Mouse (Mus musculus) erythroid progenitor cell, adult 5-6 weeks (primary cell): ENCODE measurements at regions not wholly inside any gene's neighbourhood (a gene's known extent, or its start where the extent isn't known, plus 50 kb on each side); places are given as distances from the start of the nearest gene placed in this dataset.

Source experiments
- ATAC-seq: replicated peaks from 2 replicates; pipeline ENCODE4 v1.8.0; 2016; ENCODE audit warnings: moderate number of reproducible peaks, mild to moderate bottlenecking, moderate TSS enrichment, inconsistent platforms; ENCODE audit not compliant: poor library complexity, low FRiP score, severe bottlenecking

GRCm38 (mm10) chr14:71359581-71359980 is 759.9 kb upstream of the Fam160b2 start:
- ATAC-seq: no peak

DNA sequence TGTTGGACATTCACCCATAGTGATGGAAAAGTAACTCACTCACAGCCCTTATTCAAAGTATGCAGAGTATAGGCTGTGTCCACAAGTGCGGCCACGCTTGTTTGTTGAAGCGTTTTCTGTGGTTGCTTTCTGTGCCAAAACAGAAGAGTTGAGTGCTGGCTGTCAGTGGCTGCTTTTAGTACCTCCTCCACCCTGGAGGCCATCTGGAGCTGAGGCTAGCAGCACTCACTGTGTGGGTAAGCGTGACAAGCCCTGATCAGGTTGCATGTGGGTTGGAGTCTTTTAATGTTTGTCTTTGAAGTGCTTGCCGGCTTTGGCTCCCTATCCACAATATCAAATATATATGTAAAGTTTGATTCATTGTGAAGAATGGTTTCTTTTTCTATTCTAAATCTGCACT is 738.6 kb upstream of the Fam160b2 start:
- ATAC-seq: no peak

- ATAC-seq: no peak
These were observed 737.3 kb upstream of the Fam160b2 start for GRCm38 (mm10) chr14:71336906-71337305.

GRCm38 (mm10) chr14:71334022-71334421 is 734.4 kb upstream of the Fam160b2 start:
- ATAC-seq: no peak

DNA sequence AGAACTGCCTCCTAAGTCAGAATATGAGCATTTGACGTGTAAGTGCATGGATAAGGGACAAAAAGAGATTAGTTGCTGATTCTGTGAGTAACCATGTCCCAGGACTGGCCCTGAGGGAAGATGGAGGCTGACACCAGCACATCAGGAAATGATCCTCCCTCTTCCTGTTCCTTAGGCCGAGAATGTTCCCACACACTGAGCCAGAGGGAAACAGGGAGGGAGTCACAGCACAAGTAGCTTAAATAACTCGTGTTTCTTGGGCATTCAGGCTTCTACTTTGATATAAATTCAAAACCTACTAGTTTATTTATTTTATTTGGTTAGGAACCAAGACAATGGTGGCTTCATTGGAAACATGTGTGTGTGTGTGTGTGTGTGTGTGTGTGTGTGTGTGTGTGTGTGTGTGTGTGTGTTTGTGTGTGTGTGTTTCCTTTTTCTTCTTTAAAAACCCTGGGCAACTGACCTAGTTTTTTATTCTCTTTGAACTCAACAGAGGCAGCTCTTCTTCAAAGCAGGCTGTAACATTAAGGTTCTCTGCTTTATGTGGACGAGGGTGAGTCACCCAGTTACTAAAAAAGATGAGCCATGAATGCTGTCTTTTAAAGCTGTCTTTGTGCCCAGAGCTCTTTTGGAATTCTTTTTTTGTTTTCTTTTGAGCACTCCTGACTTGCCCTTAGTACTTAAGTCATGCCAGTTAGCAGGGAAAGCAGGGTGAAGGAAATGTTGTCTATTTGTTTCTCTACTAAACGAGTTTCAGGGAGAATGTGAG is 730.4 kb upstream of the Fam160b2 start:
- no peak for ATAC-seq

GRCm38 (mm10) chr14:71327621-71328020 is 728.0 kb upstream of the Fam160b2 start:
- no peak for ATAC-seq

DNA sequence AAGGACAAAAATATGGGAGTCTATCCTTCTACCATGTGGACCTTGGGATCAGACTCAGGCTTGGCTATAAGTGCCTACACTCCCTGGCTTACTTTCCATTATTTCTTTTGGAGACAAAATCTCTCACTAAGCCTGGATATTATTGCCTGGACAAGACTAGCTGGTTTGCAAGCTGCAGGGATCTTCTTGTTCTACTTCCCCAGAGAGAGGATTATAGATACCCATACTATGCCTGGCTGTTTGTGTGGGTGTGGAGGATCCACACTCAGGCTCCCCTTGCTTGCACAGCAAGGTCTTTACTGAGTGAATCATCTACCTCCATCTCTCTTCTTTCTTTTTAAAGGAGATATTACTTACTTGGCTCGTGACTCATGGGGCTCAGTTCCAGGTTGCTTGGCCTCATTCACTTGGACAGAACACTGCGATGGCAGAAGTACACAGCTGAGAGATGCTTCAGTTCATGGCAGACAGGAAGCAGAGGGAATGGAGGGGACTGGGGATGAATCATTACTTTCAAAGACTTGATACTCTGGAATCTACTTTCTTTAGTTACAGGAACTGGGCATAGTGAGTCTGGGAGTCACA is 727.0 kb upstream of the Fam160b2 start:
- no peak for ATAC-seq

- ATAC-seq: no peak
These were observed 715.6 kb upstream of the Fam160b2 start for GRCm38 (mm10) chr14:71315228-71315627.

GRCm38 (mm10) chr14:71299755-71300154 is 700.1 kb upstream of the Fam160b2 start:
- ATAC-seq: no peak

GRCm38 (mm10) chr14:71281568-71281967 is 681.9 kb upstream of the Fam160b2 start:
- ATAC-seq: no peak

GRCm38 (mm10) chr14:71276309-71276791 is 676.7 kb upstream of the Fam160b2 start:
- ATAC-seq: no peak

DNA sequence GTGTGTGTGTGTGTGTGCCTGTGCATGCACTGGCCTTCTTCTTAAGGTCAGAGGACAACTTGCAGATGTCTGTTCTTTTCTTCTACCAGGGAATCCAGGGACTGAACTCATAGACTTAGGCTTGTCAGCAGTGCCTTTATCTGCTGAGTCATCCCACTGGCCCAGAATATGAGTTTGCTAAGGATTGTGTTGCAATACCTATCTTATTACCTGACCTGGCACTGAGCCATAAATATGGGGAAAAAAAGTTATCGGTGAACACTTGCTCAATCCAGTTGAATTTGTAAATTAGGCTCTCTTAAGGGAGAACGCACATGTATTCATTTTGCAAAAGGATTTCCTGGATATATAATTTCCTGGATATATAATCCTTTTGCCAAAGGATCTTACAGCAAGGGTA is 672.8 kb upstream of the Fam160b2 start:
- no peak for ATAC-seq

DNA sequence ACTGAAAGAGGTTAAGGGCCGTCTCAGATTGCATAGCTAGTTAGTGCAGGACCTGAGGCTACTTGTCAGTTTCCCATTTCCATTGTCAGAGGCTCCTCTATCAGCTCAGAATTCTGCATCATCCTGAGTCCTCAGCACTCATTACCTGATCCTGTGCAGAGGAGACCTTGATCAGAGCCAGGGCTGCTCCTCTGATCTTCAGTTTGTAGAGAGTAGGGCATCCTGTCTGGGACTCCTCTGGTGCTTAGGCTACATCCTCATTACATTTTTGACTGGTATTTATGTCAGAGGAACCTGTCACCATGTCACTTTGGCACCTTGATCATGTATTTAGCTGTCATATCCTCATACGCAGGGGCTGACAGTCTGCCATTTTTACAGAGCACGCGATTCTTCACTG is 658.0 kb upstream of the Fam160b2 start:
- ATAC-seq: no peak

DNA sequence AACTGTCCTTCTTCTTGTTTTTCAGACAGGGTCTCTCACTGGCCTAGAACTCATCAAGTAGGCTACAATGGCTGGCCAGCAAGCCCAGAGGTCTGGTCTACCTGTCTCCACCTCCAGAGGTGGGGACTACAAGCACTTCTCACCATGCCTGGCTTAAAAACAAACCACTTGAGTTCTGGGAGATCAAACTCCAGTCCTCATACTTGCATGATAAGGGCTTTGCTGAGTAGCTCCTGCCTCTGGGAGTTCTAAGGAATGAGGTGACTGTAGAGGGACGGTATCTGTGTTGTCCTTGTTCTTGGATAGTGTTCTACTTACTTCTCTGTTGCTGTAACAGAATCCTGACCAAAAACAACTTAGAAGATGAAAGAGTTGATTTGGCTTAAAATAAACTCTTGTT is 654.6 kb upstream of the Fam160b2 start:
- no peak for ATAC-seq

- ATAC-seq: no peak
These were observed 652.5 kb upstream of the Fam160b2 start for GRCm38 (mm10) chr14:71252136-71252535.

- no peak for ATAC-seq
These were observed 651.5 kb upstream of the Fam160b2 start for GRCm38 (mm10) chr14:71251116-71251515.

- no peak for ATAC-seq
These were observed 649.8 kb upstream of the Fam160b2 start for GRCm38 (mm10) chr14:71249387-71249965.

GRCm38 (mm10) chr14:71248534-71248933 is 648.9 kb upstream of the Fam160b2 start:
- ATAC-seq: no peak

- no peak for ATAC-seq
These were observed 642.2 kb upstream of the Fam160b2 start for GRCm38 (mm10) chr14:71241655-71242390.

- no peak for ATAC-seq
These were observed 636.6 kb upstream of the Fam160b2 start for GRCm38 (mm10) chr14:71236192-71236591.

- ATAC-seq: no peak
These were observed 635.3 kb upstream of the Fam160b2 start for GRCm38 (mm10) chr14:71234900-71235299.
